Mouse (Mus musculus) megakaryocyte, embryonic 14.5 days (primary cell): ENCODE measurements around the gene Ndufaf7.

ENCODE experiments used
- FLI1 ChIP-seq: IDR thresholded peaks from 2 replicates; pipeline ENCODE4 v1.6.1; 2012; ENCODE audit warnings: low read length, inconsistent platforms, mixed read lengths
- GATA1 ChIP-seq: IDR thresholded peaks from 3 replicates; pipeline ENCODE4 v1.6.1; 2012; ENCODE audit warnings: mixed read lengths, low read length, inconsistent platforms, borderline replicate concordance

- TF ChIP-seq GATA1 (no peak), FLI1 (peak; percentile 79)
These were observed at the start of gene Ndufaf7, which contains the start of gene Cebpz for GRCm38 (mm10) chr17:78936466-78937228.
